Mouse (Mus musculus) cortical plate, adult 2 months (tissue): ENCODE measurements at regions not wholly inside any gene's neighbourhood (a gene's known extent, or its start where the extent isn't known, plus 50 kb on each side); places are given as distances from the start of the nearest gene placed in this dataset.

Experiments used
- H3K27ac ChIP-seq: fragments of 200-500 bp; 2 replicates; pipeline ENCODE4 v1.5.1; 2012; ENCODE audit warnings: low read length, control low read depth, inconsistent platforms; ENCODE audit not compliant: insufficient read depth
- H3K4me1 ChIP-seq: fragments of 200-500 bp; 2 replicates; pipeline ENCODE4 v1.6.1; 2011; ENCODE audit warnings: low read length; ENCODE audit not compliant: control insufficient read depth, insufficient read depth
- H3K4me3 ChIP-seq: fragments of 200-500 bp; 2 replicates; pipeline ENCODE4 v1.5.1; 2011; ENCODE audit warnings: mild to moderate bottlenecking, low read length, control low read depth; ENCODE audit not compliant: insufficient read depth
- CTCF ChIP-seq: fragments of 200-500 bp; IDR thresholded peaks from 2 replicates; pipeline ENCODE4 v1.5.1; 2011; ENCODE audit warnings: mild to moderate bottlenecking, control low read depth, low read length; ENCODE audit not compliant: insufficient read depth; ENCODE audit errors: extremely low read depth
- POLR2A ChIP-seq: fragments of 200-500 bp; IDR thresholded peaks from 2 replicates; pipeline ENCODE4 v1.6.1; 2011; ENCODE audit warnings: mild to moderate bottlenecking, low read length, control low read depth; ENCODE audit not compliant: insufficient read depth; ENCODE audit errors: extremely low read depth

DNA sequence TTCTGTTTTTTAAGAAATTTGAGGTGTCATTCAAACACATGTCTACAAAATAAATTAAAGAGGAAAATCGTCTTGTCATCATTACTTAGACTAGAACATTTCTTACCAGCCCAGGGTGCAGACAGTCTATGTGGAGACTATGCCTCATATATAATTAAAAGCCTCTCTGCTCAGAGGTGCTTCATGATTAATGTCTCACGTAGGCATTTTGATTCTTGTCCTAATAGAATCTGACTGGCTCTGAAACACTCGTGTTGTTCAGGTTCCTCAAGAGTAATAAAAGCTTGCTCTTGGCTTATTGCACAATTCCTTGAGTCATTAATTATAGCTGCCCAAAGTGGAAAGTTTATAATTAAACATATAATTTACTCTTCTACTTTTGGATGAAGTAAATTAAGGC, 475.1 kb upstream of the Gcfc2 start:
- H3K4me3 ChIP-seq, result no peak overlapping the region
- H3K27ac ChIP-seq, result no peak overlapping the region
- no peaks in the 10 kb centered on the region for H3K4me1 ChIP-seq
- no peak for TF ChIP-seq CTCF
- no peak for TF ChIP-seq POLR2A

DNA sequence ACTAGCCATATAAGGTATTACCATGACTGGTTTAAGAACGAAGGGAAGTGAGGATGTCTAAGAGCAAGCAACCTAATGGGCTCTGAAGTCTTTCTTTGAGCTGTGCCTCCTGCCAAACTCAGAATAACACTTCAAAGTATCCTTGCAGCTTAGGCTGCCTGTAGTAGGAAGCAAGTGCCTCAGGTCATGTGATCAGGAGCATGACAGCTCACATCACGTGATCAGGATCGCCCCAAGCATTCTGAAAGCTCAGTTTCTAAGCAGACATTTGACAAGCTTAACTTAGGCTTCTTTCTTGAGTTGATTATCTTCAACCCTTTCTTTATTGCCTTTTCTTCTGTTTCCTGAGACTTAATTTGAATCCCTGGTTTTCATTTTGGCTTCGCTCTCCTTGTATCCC, 462.4 kb upstream of the Gcfc2 start:
- H3K27ac ChIP-seq, result no peak overlapping the region
- H3K4me3 ChIP-seq, result no peak overlapping the region
- TF ChIP-seq POLR2A (no peak), CTCF (no peak)
- no peaks in the 10 kb centered on the region for H3K4me1 ChIP-seq

DNA sequence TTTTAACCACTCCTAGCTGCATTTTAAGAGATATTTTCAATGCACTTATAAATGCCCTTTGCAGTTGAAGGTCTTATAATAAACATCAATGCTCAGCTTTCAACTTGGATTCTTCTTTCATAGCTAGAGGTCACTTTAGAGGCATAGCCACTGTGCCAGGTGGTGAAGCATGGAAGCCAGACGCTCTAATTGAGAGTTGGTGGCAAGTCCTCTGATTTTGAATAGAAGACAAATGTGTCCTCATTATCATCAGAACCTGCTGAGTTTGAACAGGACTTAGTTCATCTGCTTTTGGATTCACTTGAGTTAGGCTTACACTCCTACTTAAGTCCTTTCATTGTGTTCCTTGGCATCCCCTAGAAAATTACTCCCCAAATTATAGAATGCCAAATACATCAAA, 459.0 kb upstream of the Gcfc2 start:
- H3K27ac ChIP-seq, result no peak overlapping the region
- H3K4me3 ChIP-seq, result no peak overlapping the region
- no peaks in the 10 kb centered on the region for H3K4me1 ChIP-seq
- no peak for TF ChIP-seq POLR2A
- TF ChIP-seq CTCF, result no peak

DNA sequence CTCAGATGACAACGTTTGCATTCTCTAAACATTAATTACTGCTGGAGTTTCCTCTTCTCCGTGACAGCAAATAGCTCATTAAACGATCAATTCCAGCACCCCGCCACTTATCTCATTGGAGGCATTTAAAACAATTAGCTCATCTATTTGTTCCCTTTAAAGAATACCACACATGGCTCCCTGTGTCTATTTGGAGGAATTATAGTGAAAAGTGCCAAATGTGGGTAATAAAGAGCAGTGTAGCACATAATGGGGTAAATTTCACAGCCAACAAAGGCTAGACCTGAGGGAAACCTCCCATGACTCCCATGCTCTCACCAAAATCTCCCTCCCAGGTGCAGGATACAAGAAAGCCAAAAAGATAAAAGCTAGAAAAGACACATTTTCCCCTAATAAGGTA, 456.9 kb upstream of the Gcfc2 start:
- Histone ChIP-seq H3K27ac (no peak overlapping the region), H3K4me3 (no peak overlapping the region), H3K4me1 (peaks cover 2% of the 10 kb centered on the region)
- TF ChIP-seq CTCF (no peak), POLR2A (no peak)

DNA sequence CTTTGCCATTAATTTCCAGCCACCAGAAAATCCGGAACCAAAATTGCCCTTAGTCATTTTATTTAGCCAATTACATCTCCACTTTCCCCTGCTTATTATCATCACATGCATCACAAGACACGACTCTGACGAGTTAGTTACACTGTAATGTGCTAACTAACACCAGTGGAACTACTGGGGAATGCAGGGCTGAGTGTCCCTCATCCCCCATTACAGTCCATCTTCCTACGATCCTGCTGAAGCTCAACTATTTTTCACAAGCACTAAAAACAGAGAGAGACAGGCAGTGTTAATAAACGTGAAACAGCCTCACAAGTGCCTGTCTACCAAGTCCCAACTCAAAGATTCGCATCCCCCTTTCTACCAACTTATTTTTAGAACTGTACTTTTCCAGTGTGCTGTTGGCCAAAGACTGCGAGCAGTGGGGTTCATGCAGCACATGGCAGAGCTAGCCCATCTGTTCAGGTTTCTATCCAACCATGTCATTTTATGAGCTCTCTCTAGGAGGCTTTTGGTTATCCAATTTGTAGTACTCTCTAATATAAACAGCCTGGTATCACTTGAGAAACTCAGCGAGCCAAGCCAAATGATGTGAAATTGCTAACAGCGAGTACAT, 452.0 kb upstream of the Gcfc2 start:
- no peak for TF ChIP-seq POLR2A
- TF ChIP-seq CTCF, result no peak
- Histone ChIP-seq H3K27ac (no peak overlapping the region; the same call in 1 of the 2 replicates), H3K4me1 (peaks cover 2% of the 10 kb centered on the region), H3K4me3 (no peak overlapping the region)

DNA sequence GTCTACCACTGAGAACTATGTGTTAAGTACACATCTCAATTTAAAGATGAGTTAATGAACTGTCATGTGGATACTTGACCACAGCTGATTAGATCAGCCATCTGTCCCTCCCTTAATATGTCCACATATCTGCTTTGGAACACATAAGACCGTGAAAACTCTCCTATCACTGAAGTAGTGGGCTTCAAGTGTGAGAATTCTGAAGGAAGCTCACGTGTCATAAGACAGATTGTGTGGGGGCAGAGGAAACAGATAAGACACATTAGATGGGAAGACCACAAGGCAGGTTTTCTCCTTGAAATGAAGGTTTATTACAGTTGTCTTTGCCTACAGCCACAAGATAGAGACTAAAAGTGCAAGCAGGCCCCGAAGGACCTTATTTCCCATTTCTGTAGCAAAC, 451.0 kb upstream of the Gcfc2 start:
- H3K4me3 ChIP-seq, result no peak overlapping the region
- H3K27ac ChIP-seq, result no peak overlapping the region
- TF ChIP-seq POLR2A, result no peak
- no peak for TF ChIP-seq CTCF
- peaks cover 2% of the 10 kb centered on the region for H3K4me1 ChIP-seq

DNA sequence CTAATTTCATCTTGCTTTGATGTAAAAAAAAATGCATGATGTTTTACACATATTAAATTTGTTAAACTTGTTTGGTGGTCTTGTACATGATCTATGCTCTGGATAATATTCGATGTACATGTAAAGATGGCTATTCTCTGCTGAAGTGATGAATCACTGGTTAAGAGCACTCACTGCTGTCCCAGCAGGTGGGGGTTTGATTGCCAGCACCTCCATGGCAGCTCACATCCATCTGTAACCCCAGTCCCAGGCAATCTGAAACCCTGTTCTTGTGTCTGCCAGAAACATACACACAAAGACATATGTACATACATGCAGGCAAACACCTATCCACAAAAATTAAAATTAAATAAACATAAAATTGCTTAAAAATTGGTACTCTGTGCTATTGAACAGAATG, 448.7 kb upstream of the Gcfc2 start:
- H3K27ac ChIP-seq, result no peak overlapping the region
- H3K4me3 ChIP-seq, result no peak overlapping the region
- TF ChIP-seq POLR2A, result no peak
- no peak for TF ChIP-seq CTCF
- H3K4me1 ChIP-seq, result peaks cover 2% of the 10 kb centered on the region

DNA sequence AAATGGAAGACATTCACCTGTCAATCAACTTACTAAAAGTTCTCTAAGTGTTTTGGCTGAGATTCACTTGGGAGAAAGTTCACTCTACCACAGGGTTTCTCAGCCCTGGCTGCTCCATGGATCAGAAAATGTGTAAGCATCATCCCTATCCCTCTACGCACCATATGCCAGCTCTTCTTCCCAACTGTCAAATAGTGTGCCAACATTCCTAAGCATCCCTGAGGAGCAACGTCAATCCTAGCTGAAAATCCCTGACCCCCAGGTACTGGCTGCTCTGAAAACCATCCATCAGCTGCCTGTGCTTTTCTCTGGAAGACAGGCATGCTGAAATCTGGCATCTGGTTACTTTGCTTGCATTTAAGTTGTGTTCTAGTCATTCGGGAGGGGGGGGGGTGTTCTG, 436.5 kb upstream of the Gcfc2 start:
- H3K27ac ChIP-seq, result no peak overlapping the region
- no peaks in the 10 kb centered on the region for H3K4me1 ChIP-seq
- no peak overlapping the region for H3K4me3 ChIP-seq
- no peak for TF ChIP-seq POLR2A
- no peak for TF ChIP-seq CTCF

DNA sequence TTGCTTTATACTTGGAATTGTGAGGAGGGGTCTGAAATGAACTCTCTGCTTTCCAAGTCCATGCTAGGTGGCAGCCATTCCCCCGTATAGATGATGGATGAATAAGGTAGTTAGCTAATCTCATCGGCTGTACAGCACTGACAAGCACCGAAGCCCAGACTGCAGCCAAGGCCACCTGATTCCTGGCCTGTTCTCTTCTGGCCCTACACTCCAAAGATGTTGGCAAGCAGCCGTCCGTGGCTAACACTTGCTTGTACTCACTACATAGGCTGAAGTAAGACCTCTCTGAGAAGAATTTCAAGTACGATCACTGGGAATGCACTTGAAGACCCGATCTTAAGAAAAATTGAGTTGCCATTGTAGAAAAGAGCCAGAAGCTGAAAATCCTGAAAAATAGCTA, 427.2 kb upstream of the Gcfc2 start:
- no peak for TF ChIP-seq CTCF
- no peak for TF ChIP-seq POLR2A
- Histone ChIP-seq H3K4me3 (no peak overlapping the region), H3K4me1 (no peaks in the 10 kb centered on the region)

DNA sequence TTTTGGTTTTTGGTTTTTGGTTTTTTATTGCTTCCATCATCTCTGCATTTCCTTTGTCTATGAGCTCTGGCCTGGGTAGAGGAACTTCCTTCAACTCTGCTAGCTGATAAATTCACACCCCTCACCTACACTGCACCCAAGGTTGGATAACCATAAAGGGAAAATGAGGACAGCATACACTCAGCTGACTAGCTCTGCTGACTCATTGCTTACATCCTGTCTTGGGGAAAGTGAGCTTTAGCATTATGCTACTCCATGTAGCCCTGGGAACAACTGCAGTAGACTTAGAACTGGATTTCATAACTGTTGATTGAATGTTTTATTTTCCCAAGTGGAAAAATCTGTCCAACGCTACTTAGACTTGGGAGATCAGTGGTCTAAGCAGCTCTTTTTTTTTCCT, 406.3 kb upstream of the Gcfc2 start:
- TF ChIP-seq CTCF (no peak), POLR2A (no peak)
- H3K4me1 ChIP-seq, result no peaks in the 10 kb centered on the region
- no peak overlapping the region for H3K27ac ChIP-seq
- H3K4me3 ChIP-seq, result no peak overlapping the region

More for the DNA sequence above, 427.2 kb upstream of the Gcfc2 start:
- no peak overlapping the region for H3K27ac ChIP-seq

DNA sequence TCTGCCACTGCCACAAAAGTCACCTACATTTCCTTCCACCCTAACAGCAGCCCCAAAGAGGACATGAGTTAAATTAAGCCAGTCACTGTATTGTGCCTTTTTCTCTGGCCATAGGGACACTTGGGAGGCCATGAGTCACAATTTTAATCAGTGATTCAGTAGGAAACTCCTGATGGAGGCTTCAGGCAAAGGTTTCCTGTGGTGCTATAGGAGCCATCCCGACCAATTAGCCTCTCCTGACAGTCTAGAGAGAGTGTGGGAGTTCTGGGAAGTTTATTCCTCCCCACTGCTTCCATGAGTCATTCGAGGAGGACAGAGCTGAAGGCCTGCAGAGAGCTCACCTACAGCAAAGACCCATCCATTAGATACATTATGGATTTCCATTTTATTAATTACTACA, 361.2 kb upstream of the Gcfc2 start:
- Histone ChIP-seq H3K27ac (no peak overlapping the region), H3K4me1 (no peaks in the 10 kb centered on the region; the same call in 1 of the 2 replicates), H3K4me3 (no peak overlapping the region)
- TF ChIP-seq POLR2A (no peak), CTCF (no peak)
